Mouse (Mus musculus) stomach, postnatal 0 days (tissue): ENCODE data around the gene Gaa. TPM values are rescaled to one million over a fixed set of nuclear protein-coding genes. Genes with fewer than 3 reads are reported as not detected.
"Not testable (repeated sequence)": the region's sequence is repeated elsewhere in the genome, so short reads cannot be mapped to it uniquely, and the experiment has no call there.

Experiments used
- ATAC-seq: fragments of 200-750 bp; cut with Nextera tagmentation; 2 replicates; pipeline ENCODE4 v1.8.0; 2017; ENCODE audit not compliant: low FRiP score, low TSS enrichment
- DNase-seq: peaks from one replicate; pipeline ENCODE4 v3.0.0-alpha.2; 2016; ENCODE audit warnings: low spot score
- H3K27ac ChIP-seq: fragments of 300-500 bp; sonication (generic); replicated peaks from 2 replicates; pipeline ENCODE4 v1.5.1; 2014; ENCODE audit warnings: mild to moderate bottlenecking, control low read depth
- H3K27me3 ChIP-seq: fragments of 300-500 bp; sonication (generic); 2 replicates; pipeline ENCODE4 v1.6.1; 2014; ENCODE audit warnings: low read length; ENCODE audit not compliant: control insufficient read depth, insufficient read depth
- H3K36me3 ChIP-seq: fragments of 300-500 bp; sonication (generic); 2 replicates; pipeline ENCODE4 v1.6.1; 2014; ENCODE audit warnings: low read length, mixed read lengths; ENCODE audit not compliant: control insufficient read depth, insufficient read depth
- H3K4me1 ChIP-seq: fragments of 300-500 bp; sonication (generic); replicated peaks from 2 replicates; pipeline ENCODE4 v1.6.1; 2014; ENCODE audit warnings: antibody characterized with exemption; ENCODE audit not compliant: control insufficient read depth, insufficient read depth
- H3K4me2 ChIP-seq: fragments of 300-500 bp; sonication (generic); replicated peaks from 2 replicates; pipeline ENCODE4 v1.6.1; 2014; ENCODE audit warnings: low read depth, mild to moderate bottlenecking, control low read depth, moderate library complexity
- H3K4me3 ChIP-seq: fragments of 300-500 bp; sonication (generic); 2 replicates; pipeline ENCODE4 v1.5.1; 2014; ENCODE audit warnings: low read depth, low read length, control low read depth
- H3K9ac ChIP-seq: fragments of 300-500 bp; sonication (generic); 2 replicates; pipeline ENCODE4 v1.6.1; 2014; ENCODE audit warnings: mild to moderate bottlenecking, low read length, control low read depth, mixed read lengths
- H3K9me3 ChIP-seq: fragments of 300-500 bp; sonication (generic); 2 replicates; pipeline ENCODE4 v1.6.1; 2016; ENCODE audit warnings: low read length; ENCODE audit not compliant: control insufficient read depth
- CTCF ChIP-seq: IDR thresholded peaks from 2 replicates; pipeline ENCODE4 v1.5.1; 2016; ENCODE audit warnings: antibody characterized with exemption, low read depth, mild to moderate bottlenecking, moderate library complexity
- EP300 ChIP-seq: optimal IDR thresholded peaks from 2 replicates; pipeline ENCODE3; 2016; ENCODE audit warnings: antibody characterized with exemption
- WGBS: fragments of 180-500 bp; shearing (Covaris S2); extraction: QIAGEN DNeasy Blood & Tissue Kit; methylation state at CpG from one replicate; pipeline ENCODE4 v1.1.7; 2014; 5-methylcytosine and 5-hydroxymethylcytosine counted together
- polyA plus RNA-seq: library from polyadenylated mRNA; unstranded; fragments of >200 nt; fragmentation: Nextera tagmentation; extraction: Ambion mirVana; gene quantifications from 2 replicates; pipeline ENCODE4 v1.2.1, GENCODE M21; 2015

Gaa gene
- polyA plus RNA-seq, 1 experiment from 2014 or later = 30.8 TPM

DNA sequence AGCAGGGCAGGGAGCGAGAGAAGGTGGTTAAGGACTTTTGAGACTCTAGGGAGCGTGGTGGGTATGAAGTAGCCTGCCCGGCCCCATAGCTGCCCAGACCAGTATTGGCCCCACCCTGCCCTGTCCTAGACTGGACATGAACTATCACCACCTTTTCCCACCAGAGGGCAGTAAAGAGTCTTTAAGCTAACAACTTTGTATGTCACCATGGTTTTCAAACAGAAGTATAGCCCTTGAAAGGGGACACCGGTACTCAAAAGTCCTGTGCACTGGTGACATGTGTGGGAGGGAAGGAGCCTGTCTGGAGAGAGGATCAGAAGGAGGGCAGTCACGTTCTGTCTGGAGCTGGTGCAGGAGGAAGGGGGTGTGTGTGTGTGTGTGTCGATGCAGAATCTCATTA, 18.7 kb upstream of the Gaa start:
- 29% methylated on average over 6 of the region's 6 CpGs for WGBS
- ATAC-seq = peak; percentile 81

DNA sequence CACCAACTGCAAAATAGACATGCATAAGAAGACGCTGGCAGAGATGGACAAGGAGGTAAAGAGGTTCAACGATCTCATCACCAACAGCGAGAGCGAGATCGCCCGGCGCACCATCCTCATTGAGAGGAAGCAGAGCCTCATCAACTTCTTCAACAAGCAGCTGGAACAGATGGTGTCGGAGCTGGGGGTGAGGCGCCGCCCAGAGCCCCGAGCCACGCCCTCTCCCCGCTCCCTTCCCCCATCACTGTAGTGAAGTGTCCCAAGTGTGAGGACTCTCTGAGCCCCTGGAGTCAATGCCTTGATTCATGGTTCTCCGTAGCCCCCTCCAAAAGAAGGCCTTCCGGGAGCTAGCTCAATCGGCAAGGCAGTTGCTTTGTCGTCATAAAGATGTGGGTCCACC, 16.7 kb upstream of the Gaa start:
- no peak for TF ChIP-seq EP300
- no peaks in the 10 kb centered on the region for H3K4me1 ChIP-seq
- H3K27me3 ChIP-seq = no peaks in the 10 kb centered on the region
- no peak for DNase-seq
- WGBS = 39% methylated on average over 17 of the region's 17 CpGs
- no peaks in the 10 kb centered on the region for H3K36me3 ChIP-seq
- H3K9ac ChIP-seq = no peak overlapping the region
- H3K4me2 ChIP-seq = no peak overlapping the region
- H3K4me3 ChIP-seq = no peak overlapping the region
- no peak overlapping the region for H3K27ac ChIP-seq
- no peak for ATAC-seq
- H3K9me3 ChIP-seq = no peaks in the 10 kb centered on the region

More for the DNA sequence above, 18.7 kb upstream of the Gaa start:
- Histone ChIP-seq H3K9me3 (no peaks in the 10 kb centered on the region), H3K4me1 (no peaks in the 10 kb centered on the region), H3K4me2 (no peak overlapping the region), H3K27ac (no peak overlapping the region), H3K27me3 (no peaks in the 10 kb centered on the region), H3K9ac (no peak overlapping the region), H3K36me3 (no peaks in the 10 kb centered on the region), H3K4me3 (no peak overlapping the region)
- DNase-seq = peak; percentile 76
- TF ChIP-seq CTCF = peak; percentile 82
- no peak for TF ChIP-seq EP300

DNA sequence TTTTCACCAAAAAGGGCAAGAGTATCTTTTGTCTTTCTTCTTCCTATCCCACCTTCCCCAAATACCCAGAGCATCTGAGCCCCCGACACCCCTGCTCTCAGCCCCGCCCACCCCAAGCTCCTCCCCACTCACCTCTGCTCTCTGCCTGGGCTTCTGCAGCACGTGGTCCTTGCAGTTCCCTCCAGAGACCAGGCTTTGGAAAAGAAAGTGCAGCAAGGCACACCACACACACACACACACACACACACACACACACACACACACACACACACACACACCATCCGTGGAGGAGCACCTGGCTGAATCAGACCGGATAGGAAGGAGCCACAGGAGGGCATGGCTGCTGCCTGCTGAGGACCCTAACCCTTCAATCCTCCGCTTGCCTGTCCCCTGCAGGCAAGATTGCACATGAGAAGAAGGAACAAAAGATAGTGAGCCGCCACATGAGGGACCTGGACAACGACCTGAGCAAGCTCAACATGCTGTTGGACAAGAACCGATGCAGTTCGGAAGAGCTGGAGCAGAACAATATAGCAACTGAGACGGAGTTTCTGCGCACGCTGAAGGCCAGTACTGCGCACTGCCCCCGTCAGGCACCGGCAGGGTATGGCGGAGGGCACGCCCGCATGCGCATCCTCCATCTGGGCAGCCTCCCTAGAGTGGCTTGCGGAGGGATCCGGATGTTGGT, 14.7 kb upstream of the Gaa start:
- ATAC-seq (peak; percentile 69), DNase-seq (peak; percentile 61)
- H3K9me3 ChIP-seq = no peaks in the 10 kb centered on the region
- H3K4me3 ChIP-seq = no peak overlapping the region
- TF ChIP-seq EP300 (no peak), CTCF (peak; percentile 77)
- H3K4me2 ChIP-seq = no peak overlapping the region; the same call in 1 of the 2 replicates
- 7% methylated on average over 22 of the region's 22 CpGs for WGBS
- H3K36me3 ChIP-seq = no peaks in the 10 kb centered on the region
- no peaks in the 10 kb centered on the region for H3K27me3 ChIP-seq
- no peaks in the 10 kb centered on the region for H3K4me1 ChIP-seq
- H3K27ac ChIP-seq = no peak overlapping the region
- H3K9ac ChIP-seq = no peak overlapping the region

DNA sequence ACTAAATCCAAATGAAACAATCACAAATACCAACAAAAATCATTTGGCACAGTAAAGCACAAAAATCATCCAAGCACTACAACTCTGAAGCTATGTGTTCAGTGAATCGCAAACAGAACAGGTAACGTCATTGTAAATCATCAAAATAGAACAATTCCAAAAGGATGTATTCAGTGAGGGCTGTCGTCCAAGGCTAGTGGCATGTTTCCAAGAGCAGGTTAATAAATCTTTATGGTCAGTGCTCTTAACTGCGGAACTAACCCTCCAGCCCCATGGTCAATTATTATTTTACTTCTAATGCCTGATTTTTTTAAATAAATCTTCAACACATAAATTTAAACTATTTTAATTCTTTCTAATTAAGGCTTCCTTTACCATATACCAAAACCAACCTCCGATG, 11.1 kb upstream of the Gaa start:
- H3K9me3 ChIP-seq, H3K4me2 ChIP-seq, H3K36me3 ChIP-seq, H3K4me3 ChIP-seq, ATAC-seq, H3K4me1 ChIP-seq, H3K27me3 ChIP-seq, H3K27ac ChIP-seq, DNase-seq, H3K9ac ChIP-seq: not testable (repeated sequence)
- WGBS = 60% methylated on average over 5 of the region's 5 CpGs

DNA sequence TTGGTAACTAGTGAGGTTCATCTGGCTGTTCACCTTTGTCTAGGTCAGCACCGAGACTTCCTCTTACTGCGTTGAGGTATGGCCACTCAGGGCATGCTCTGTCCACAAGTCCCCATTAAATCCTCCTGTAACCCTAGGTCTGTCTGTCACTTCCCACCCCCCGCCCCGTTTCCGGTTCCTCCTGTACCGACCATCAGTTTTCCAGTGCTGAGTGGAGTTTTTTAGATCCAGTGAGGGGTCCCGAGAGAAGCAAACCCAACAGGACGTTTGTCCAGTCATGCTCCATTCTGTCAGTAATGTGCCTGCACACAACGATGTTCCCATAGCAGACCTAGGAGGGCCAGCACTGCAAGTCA, 9.5 kb upstream of the Gaa start:
- TF ChIP-seq EP300 (no peak), CTCF (no peak)
- DNase-seq (no peak), ATAC-seq (no peak)
- Histone ChIP-seq H3K9ac (no peak overlapping the region), H3K4me1 (no peaks in the 10 kb centered on the region), H3K9me3 (no peaks in the 10 kb centered on the region), H3K27ac (0 out of 2 replicates have a peak overlapping the region, but pooled peaks have one; percentile 31), H3K4me2 (peak overlapping the region; percentile 21), H3K27me3 (no peaks in the 10 kb centered on the region), H3K36me3 (no peaks in the 10 kb centered on the region), H3K4me3 (no peak overlapping the region)
- 59% methylated on average over 9 of the region's 9 CpGs for WGBS

DNA sequence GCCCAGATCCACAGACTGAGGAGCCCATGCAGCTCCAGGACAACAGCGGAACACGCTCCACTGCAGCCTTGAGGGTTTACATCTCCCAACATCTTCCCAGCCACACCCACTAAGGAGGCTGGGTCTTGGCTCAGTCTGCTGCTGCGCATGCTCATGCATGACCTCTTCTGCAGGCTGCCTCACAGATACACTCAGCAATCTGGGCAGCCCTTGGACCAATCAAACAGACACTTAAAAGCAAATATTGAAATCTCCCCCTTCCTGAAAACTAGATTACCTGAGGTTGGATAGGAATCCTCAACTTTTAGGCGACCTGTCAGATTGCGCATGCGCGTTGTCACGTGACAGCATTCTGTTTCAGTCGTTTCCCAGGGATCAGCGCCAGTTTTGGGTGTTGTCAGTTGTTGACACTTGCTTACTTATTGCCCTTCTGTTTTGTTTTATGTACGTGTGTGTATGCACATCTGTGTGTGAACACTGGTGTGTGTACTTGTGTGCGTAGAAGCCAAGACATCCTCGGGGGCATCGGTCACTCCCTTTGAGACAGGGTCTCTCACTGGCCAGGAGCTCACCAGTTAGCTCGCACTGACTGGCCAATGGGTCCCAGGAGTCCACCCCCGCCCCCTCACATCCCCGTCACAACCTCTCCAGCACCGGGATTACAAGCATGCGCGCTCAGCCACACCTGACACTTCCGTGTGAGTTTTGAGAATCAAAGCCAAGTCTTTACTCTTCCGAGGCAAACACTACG, 8.9 kb upstream of the Gaa start:
- Histone ChIP-seq H3K4me3 (peak overlapping the region; percentile 1; the same call in 1 of the 2 replicates), H3K9me3 (no peaks in the 10 kb centered on the region), H3K4me1 (no peaks in the 10 kb centered on the region), H3K27ac (0 out of 2 replicates have a peak overlapping the region, but pooled peaks have one; percentile 31), H3K9ac (peak overlapping the region; percentile 1; the same call in 1 of the 2 replicates), H3K36me3 (no peaks in the 10 kb centered on the region), H3K27me3 (no peaks in the 10 kb centered on the region), H3K4me2 (peak overlapping the region; percentile 21)
- WGBS = 52% methylated on average over 23 of the region's 23 CpGs
- TF ChIP-seq CTCF = no peak
- no peak for TF ChIP-seq EP300
- ATAC-seq = peak; percentile 70
- DNase-seq = peak; percentile 66
